Mouse (Mus musculus): Measurements from ENCODE around the gene Gm20683. TPM values are rescaled to one million over a fixed set of nuclear protein-coding genes. Genes with fewer than 3 reads are reported as not detected.
"Not testable (repeated sequence)": the region's sequence is repeated elsewhere in the genome, so short reads cannot be mapped to it uniquely, and the experiment has no call there.

The Gm20683 gene
- total RNA-seq, 2 experiments from 2014 or later, result 1.2 to 3.3 TPM

DNA sequence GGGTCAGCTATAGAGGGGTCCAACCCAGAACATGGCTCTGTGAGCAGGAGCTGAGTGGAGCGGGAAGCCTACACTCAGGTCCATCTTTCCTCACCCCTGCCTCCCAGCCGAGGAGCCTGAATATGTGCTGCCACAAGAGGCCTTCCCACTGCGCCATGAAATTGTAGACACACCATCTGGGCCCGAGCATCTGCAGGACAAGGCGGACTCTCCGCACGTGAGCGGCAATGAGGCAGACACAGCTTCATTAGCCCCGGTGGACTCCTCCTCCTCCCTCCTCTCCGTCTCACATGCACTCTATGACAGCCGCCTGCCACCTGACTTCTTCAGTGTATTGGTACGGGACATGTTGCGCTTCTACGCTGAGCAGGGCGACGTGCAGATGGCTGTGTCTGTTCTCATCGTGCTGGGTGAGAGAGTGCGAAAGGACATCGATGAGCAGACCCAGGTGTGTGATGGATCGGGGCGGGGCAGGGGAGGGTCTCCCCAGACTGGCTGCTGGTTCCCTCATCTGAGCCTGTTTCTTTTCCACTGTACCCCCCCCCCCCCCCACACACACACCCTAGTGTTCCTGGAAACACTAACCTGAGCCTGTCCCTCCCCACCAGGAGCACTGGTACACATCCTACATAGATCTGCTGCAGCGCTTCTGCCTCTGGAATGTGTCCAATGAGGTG lies 13.9 kb downstream of the Gm20683 start:
- no peak for DNase-seq

DNA sequence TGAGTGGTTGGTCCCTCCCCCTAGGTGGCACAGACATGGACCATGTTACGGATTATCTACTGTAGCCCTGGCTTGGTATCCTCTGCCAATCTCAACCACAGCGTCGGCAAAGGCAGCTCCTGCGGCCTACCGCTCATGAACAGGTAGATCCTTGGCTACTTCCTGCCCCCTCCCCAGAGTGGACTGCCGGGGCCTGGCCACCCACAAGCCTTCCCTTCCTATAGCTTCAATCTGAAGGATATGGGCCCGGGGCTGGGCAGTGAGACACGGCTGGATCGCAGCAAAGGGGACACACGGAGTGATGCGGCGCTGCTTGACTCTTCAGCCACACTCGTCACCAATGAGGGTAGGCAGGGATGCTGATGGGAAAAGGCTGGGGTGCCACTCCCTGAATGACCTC lies 14.6 kb downstream of the Gm20683 start:
- DNase-seq, result no peak

DNA sequence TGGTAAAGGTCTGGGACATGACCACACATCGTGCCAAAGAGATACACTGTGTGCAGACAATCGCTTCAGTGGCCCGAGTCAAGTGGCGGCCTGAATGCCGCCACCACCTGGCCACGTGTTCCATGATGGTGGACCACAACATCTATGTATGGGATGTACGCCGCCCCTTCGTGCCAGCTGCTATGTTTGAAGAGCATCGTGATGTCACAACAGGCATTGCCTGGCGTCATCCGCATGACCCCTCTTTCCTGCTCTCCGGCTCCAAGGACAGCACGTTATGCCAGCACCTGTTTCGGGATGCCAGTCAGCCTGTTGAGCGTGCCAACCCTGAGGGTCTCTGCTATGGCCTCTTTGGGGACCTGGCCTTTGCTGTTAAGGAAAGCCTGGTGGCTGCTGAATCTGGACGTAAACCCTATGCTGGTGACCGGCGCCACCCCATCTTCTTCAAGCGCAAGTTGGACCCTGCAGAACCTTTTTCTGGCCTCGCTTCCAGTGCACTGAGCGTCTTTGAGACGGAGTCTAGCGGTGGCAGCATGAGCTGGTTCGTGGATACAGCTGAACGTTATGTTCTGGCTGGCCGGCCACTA lies 15.5 kb downstream of the Gm20683 start:
- DNase-seq, result no peak

DNA sequence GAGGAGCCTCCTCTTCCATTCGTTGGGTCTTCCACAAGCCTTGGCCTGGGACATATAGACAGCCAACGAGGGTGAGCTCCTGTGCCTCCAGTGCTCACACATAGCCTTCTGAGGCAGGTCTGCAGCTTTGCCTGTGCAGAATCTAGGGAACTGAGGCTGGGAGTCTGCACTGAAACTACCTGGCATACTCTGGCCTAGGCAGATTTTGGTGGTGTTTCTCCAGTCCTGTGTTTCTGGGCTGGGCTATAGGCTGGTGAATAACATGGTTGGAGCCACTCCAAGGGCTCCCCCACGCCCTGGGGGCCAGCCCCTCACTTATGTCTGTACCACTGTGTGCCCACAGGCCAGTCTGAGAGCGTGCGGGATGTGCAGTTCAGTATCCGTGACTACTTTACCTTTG lies 16.3 kb downstream of the Gm20683 start:
- DNase-seq, result no peak

DNA sequence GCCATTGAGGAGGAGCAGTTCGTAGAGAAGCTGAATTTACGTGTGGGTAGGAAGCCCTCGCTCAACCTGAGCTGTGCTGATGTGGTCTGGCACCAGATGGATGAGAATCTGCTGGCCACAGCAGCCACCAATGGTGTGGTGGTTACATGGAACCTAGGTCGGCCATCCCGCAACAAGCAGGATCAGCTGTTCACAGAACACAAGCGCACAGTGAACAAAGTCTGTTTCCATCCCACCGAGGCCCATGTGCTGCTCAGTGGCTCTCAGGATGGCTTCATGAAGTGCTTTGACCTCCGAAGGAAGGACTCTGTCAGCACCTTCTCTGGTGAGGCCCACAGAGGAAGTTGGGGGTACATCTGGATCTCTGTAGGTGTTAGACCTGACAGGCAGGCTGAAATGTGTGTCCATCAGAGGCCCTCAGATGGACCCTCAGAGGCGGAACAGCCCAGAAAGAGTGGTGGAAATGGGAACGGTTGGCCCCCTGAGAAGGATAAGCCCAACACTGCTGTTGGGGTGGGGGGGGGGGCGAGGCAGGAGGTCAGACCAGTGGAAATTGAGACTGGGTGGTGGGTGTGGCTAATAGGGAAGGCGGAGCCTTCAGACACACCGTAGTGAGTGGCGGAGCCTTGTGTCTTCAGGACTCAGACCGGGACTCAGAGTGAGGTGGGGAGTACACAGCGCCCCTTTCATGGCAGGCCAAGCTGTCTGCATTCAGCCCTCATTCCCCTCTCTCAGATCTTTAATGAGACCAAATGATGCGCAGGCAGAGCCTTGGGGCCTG lies 17.0 kb downstream of the Gm20683 start:
- no peak for DNase-seq

DNA sequence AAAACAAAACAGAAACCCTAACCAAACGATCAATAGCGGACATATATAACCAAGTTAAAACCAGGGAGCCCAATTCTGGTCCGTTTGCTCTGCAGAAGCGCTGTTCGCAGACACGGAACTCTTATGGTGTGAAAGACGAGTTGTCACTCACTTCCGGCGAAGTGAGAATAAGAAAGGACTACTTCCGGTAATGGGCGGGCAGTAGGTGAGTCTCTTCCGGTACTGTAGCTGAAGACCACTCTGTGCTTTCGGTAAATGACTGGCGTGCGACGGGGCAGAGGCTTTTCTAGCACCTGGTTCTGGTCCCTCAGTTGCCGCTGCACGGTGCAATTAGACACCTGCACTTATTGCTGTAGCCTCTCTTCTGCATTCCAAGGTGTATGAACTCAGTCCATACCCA lies 18.1 kb downstream of the Gm20683 start, which contains the start of gene Wdr24:
Wdr24 (plus strand) TSS at position 176 of the 400 bp plus-strand sequence.
- peak; percentile 86 to 90 for DNase-seq

DNA sequence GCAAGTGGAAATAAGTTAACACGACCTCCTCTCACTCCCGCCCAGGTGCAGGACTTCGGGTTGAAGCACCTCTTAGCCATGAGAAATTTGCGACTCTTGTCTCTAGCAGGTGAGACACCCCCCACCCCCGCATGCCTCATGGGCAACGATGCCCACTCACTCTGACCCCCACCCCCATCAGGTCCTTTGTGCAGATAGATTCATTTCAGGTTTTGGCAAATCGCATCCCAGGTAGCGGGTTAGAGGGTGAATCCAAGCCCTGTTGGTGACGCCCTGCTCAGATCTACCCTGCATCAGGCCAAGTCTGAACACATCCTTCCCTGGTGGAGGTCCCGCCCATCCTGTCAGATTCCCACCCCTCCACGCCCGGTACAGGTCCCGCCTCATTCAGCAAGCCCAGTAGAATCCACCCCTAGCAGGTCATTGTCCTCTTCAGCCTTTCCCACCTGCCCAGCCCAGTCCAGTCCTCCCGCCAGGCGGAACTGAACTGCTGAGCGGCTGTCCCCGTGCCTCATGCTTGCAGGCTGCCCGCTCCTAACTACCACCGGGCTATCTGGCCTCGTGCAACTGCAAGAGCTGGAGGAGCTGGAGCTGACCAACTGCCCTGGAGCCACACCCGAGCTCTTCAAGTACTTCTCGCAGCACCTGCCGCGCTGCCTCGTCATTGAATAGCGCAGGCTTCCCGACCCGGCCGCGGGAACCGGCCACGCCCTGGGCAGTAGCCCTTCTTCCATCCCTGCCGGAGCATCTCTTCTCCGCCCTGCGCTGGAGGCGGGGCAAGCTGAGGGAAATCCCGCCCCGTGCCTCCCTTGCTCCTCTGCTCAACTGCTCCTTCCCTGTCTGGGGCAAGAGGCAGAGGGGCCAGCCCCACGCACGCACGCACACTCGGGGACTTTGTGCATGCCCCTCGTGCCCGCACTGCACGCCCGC lies 22.4 kb downstream of the Gm20683 start:
- no peak for DNase-seq

DNA sequence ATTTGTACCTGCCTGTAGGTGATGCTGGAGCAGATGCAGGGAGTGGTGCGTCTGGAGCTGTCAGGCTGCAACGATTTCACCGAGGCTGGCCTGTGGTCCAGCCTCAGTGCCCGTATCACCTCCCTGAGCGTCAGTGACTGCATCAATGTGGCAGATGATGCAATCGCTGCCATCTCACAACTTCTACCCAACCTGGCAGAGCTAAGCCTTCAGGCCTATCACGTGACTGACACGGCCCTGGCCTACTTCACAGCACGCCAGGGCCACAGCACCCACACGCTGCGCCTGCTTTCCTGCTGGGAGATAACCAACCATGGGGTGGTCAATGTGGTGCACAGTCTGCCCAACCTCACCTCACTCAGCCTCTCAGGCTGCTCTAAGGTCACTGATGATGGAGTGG lies 23.9 kb downstream of the Gm20683 start:
- DNase-seq, result no peak

DNA sequence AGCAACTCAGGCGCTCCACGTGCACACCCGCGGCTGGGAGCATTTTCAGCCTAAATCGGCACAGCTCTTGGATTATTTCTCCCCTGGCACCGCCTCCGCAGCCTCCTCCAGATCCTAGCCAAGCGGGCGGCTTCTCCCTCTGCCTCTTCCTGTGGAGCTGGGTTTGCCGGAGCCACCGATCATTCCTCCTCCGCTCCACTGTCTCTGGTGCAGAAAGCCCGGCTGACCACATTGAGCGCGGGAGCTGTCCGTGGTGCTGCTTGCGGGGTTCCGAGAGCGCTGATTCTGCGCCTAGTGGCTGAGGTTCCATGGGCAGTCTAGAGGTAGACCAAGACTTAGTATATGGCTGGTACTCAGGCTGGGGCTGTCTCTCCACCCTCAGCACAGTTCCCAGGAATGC lies 28.1 kb downstream of the Gm20683 start:
- peak; percentile 67 to 90 for DNase-seq

DNA sequence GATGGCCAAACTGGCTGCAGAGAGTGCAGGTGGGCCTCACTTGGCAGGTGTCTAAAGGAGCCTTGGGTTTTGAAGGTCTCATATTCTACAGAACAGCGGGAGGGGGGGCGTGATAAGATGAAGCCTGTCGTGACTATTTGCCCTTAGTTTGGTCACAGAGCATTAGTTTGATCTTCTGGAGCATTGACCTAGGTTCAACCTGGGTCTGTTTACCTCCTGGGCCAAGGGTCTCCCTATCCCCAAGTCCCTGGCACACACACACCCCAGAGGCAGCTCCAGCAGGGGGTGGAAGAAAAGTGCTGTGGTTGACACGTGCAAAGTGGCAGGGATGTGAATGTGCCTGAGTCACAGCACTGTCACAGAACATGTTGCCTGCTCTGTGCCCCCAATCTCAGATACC lies 30.7 kb downstream of the Gm20683 start:
- DNase-seq, result no peak

DNA sequence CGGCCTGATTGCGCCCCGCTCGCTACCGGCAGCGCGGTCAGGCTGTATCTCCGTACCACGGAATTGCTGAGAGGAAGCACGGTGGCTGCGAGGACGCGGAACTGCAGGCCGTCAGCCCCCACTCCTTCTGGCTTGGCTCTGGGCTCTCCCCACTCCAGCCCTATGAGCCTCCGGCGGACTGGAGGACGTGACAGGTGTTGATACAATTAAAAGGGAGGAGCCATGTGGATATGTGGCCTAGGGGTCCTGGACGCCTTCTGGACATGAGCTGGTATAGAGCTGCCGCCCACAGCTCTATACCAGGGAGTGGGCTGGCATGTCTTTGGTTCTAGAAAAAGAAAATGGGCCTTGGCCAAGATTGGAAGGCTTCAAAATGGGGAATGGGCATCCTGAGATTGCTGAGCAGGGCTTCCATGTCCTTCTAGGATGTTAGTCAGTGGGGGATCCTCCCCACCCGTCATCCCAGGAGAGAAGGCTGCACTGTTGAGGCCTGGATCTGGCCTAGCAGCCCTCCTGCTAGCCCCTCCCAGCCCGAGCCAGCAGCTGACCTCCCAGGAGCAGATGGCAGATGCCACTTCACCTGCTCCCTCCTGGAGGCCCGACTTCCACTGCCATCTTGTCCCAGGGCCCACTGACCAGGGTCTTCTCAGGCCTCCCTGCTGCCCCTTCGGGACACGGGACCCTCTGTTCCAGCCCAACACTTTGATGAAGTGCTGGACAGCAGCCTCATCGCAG lies 31.8 kb downstream of the Gm20683 start:
- DNase-seq, result no peak

DNA sequence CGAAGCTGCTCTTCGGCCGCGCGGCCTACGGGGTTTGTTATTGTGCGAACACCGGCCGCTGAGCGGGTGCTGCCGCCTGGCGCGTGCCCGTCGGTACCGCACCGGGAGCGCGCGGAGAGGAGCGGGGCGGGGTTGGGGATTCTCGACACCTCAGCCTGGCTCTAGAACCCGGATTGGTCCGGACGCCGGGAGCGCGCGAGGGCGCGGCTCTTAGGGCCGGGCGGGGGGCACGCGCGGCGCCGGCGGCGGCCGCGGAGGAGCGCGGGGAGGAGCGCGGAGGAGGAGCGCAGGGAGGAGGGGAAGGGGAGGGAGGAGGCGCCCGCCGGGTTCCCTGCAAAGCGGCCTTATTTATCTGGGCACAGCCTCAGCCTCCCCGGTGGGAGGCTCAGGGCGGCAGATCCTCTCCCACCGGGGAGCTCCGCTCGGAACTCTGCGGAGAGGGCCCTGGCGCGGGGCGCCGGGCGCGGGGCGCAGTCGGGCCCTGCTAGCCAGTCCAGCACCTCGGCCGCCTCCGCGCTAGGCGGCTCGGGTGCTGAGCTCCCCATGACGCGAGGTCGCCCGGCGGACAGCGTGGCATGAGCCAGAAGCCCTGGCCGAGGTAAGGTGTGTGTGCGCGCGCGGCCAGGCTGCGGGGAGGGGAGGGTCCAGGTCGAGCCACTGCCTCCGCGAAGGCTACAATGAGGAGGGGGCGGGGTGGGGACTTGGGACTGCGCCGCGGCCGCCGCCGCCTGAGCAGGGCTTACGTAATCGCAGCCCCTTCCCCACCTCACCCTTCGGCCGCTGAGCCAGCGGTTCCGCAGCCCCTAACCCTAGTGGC lies 32.6 kb downstream of the Gm20683 start, which contains the start of gene Fbxl16:
Fbxl16 (plus strand) TSS at position 297 of the 817 bp plus-strand sequence.
- peak; percentile 70 to 79 for DNase-seq

DNA sequence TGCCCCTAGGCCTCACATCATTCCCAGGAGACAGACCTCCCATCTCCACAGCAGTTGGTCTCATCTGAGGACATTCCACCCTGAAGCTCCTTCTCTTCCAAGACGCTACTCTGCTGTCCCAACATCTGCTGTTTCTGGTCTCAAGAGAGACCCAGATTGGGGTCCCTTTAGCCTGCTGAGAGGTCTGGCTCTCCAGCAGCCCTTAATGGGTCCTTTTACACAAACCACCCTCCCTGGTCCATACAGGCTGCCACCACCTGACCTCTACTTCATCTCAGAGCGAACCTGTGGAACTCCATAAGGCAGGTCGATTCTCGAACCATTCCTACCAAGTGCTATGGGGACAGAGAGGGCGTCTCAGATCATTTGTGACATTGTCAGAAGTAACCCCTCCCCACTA lies 33.5 kb downstream of the Gm20683 start:
- no peak for DNase-seq

DNA sequence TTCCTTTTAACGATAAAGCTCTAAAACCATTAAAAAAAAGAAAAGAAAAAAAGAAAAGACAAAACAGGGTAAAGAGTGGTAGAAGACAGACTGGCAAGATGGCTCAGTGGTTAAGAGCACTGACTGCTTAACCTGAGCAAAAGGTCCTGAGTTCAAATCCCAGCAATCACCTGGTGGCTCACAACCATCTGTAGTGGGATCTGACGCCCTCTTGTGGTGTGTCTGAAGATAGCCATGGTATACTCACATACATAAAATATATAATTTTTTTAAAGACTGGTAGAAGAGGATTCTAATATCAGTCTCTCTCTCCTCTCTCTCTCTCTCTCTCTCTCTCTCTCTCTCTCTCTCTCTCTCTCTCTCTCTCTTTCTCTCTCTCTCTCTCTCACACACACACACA lies 34.1 kb downstream of the Gm20683 start:
- not testable (repeated sequence) for DNase-seq

DNA sequence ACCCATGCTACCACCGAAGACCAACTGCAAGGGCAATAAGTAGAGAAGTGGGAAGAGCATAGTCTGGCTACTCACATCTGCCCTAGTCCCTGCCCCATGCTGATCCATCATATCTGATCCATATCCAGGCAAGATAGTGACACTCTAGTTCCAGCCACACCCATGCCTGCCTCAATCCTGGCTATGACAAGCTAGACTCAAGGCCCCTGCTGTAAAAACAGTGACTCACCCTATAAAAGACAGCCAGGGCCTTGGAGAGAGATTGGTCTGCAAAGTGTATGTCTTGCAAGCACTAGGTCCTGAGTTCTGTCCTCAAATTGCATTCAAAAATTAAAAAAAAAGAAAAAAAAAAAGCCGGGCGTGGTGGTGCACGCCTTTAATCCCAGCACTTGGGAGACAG lies 35.1 kb downstream of the Gm20683 start:
- no peak for DNase-seq

DNA sequence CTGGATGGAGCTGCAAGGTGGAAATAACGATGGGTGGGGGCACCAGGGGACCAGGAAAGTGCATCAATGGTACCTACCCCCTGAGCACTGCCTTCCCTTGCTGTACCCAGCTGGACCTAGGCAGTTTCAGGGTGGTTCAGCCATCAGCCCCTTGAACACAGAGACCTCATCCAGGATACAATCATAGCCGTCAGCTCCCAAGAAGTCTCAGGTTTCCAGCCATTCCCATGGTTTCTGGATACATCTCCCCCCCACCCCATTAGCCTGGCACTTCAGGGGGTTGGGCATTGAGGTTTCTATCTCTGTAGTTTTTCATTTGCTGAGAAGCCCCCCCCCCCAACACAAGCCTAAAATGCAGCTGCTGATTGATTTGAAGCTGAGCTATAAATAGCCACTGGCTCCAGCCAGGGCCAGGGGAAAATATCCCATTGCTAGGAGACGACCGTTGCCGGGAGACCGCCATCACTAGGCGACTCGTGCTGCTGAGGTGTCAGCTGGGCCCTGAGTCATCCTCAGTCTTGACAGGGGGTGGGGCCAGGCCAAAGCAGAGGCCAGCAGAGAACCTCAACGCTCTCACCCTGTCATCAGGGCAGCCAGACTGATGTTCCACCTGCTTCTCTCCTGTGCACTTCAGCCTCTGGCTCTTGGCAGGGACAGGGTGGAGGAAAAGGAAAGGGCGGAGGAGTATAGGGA lies 38.6 kb downstream of the Gm20683 start:
- DNase-seq, result peak; percentile 50 to 74

DNA sequence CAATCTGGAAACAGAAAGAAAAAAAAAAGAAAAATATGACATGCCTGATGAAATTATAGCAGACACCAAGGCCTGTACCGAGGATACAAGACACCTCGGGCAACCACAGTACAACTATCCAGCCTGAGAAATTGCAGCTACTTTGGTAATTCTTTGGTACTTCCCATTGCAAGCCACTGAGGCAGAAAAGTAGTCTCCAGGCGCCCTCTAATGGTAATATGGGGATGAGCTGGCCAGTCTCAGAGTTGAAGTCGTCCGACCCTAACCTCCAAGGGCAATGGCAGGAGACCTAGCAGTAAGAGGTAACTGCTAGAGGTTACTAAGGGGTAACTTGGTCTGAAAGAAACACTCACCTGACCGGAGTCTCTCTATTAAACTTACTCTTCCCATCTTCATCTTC lies 40.5 kb downstream of the Gm20683 start:
- DNase-seq, result peak; percentile 75 to 83

DNA sequence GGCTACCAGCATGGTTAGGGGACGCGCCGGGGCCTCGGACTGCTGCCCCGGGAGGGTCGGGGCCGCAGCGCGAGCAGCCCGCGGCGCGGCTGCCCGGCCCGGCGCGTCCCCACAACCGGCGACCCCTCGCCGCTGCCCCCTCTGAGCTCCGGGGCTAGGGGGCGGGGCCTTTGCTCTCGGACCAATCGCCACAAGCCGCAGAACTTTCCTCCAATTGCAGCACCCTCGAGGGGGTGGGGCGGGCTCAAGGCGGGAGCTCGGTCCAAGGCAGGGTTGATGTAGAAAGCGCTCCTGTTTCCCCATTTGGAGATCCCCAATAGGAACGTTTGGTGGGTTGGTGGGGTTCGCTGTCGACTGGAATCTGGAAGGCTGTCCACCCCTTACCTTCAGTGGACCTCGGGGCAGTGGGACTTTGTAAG lies 44.6 kb downstream of the Gm20683 start, which contains the start of gene Metrn:
Metrn (minus strand) TSS at position 186 of the 419 bp plus-strand sequence.
- DNase-seq, result peak; percentile 93 to 94

DNA sequence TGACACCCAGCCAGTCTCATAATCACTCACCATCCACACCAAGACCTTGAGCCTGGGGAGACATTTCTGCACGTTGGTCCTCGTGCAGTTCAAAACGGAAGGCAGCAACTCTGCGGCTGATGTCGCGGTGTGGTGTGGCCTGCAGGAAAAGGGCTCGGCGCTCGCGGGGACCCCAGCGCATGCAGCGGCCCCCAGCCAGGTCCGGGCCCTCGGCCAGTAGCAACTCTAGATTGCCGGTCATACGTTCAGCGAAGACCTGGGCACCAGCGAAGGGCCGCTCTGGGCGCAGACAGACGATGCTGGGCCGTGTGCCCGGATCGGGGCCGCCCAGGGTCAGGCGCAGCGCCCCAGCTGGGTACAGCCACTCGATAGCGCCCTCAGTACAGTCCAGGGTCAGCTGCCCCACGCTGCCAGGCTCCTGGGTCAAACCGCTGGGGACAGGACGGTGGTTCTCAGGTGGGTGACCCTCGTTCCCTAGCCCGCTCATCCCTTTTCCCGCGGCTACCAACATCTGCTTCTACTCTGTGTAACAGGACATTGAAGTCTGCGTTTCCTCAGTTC lies 45.3 kb downstream of the Gm20683 start:
- DNase-seq, result peak; percentile 50 to 52
